Mouse (Mus musculus) lung, postnatal 0 days (tissue): ENCODE data around the gene Ttll5.

ENCODE experiments used
- CTCF ChIP-seq: IDR thresholded peaks from 2 replicates; pipeline ENCODE4 v1.5.1; 2016; ENCODE audit warnings: antibody characterized with exemption, mild to moderate bottlenecking
- EP300 ChIP-seq: IDR thresholded peaks from 2 replicates; pipeline ENCODE4 v1.6.1; 2016; ENCODE audit warnings: antibody characterized with exemption, mild to moderate bottlenecking, control low read depth

DNA sequence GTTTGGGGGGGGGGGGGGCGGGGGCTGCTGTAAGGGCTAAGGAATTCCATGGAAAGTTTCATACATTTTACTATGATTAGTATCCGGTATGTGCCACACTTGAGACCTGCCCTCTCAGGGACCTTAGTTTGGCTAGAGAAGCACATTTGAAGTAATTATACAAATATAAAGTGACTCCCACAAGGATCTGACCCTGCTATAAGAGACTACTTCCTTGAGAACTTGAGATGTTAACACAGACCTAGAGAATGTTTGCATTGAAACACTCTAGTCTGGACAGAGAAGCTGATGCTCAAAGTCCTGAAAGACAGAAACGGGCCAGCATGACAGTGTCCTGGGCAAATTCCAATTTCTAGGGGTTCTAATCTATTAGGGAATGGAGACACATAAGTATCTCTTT, 45.5 kb upstream of the Ttll5 start:
- no peak for TF ChIP-seq CTCF
- peak; percentile 63 for TF ChIP-seq EP300
